In genomic region chr1:131528561-131529166, GRCm38 (mm10) we compare ENCODE assay signal across 8 mouse cellular contexts. TPM values are rescaled to one million over a fixed set of nuclear protein-coding genes. Genes with fewer than 3 reads are reported as not detected.
A peak's percentile ranks its signal among the peaks of the same experiment; 100 is the strongest.
DNase-seq lines count a peak whose midpoint lies in the region; ATAC-seq and TF ChIP-seq lines count a peak whose summit lies in the region.

No protein-coding gene starts in this region.

- peak overlapping the region; percentile 74 for H3K4me2 ChIP-seq in embryonic facial prominence, embryonic 11.5 days (ENCODE audit: low read depth, low read length)
- peak overlapping the region; percentile 98 for H3K4me2 ChIP-seq in intestine, postnatal 0 days (replicated peaks; ENCODE audit: low read depth)
- peak overlapping the region; percentile 90 for H3K4me2 ChIP-seq in neural tube, embryonic 11.5 days (ENCODE audit: low read depth)

- no peak for TF ChIP-seq POLR2A in spleen, adult 2 months (IDR thresholded peaks at IDR 0.05; ENCODE audit: low read depth, low read length)

- H3K27ac ChIP-seq in spleen, adult 2 months (ENCODE audit: insufficient read depth, low read length): no peak overlapping the region
- H3K27ac ChIP-seq in embryonic facial prominence, embryonic 11.5 days (replicated peaks; ENCODE audit: low read depth, low read length): no peak overlapping the region; the same call in 1 of the 2 replicates
- H3K27ac ChIP-seq in intestine, postnatal 0 days (ENCODE audit: low read depth, low read length): 0 out of 2 replicates have a peak overlapping the region, but pooled peaks have one; percentile 51
- peak overlapping the region; percentile 82; the same call in 1 of the 2 replicates for H3K27ac ChIP-seq in neural tube, embryonic 11.5 days (ENCODE audit: low read depth, low read length)

- intact Hi-C loops in left cerebral cortex, postnatal 14 days (cut with DNase I): loop anchor here (5.0 kb wide), 3 partner anchors 96 to 231 kb away; no protein-coding TSS in a partner anchor

- no peak for TF ChIP-seq CTCF in spleen, adult 2 months (IDR thresholded peaks at IDR 0.05; ENCODE audit: extremely low read depth, insufficient read depth, insufficient read length, insufficient replicate concordance)
- no peak for TF ChIP-seq CTCF in intestine, postnatal 0 days (IDR thresholded peaks at IDR 0.05; ENCODE audit: low read depth)

- H3K4me1 ChIP-seq in spleen, adult 2 months (ENCODE audit: control insufficient read depth, insufficient read depth, insufficient read length): peaks cover 9% of the 10 kb centered on the region
- H3K4me1 ChIP-seq in embryonic facial prominence, embryonic 11.5 days (ENCODE audit: control insufficient read depth, insufficient read depth, low read length): peaks cover 6% of the 10 kb centered on the region; the same call in 1 of the 2 replicates
- no peaks in the 10 kb centered on the region; the same call in 1 of the 2 replicates for H3K4me1 ChIP-seq in intestine, postnatal 0 days (replicated peaks; ENCODE audit: control insufficient read depth, insufficient read depth, low read length)
- peaks cover 30% of the 10 kb centered on the region for H3K4me1 ChIP-seq in neural tube, embryonic 11.5 days (ENCODE audit: control insufficient read depth, insufficient read depth, low read length)

- WGBS in spleen, adult 2 months: 5% methylated on average over 9 of the region's 9 CpGs
- 3% methylated on average over 9 of the region's 9 CpGs for WGBS in embryonic facial prominence, embryonic 11.5 days
- WGBS in intestine, postnatal 0 days: under 1% methylated on average over 9 of the region's 9 CpGs
- WGBS in neural tube, embryonic 11.5 days: 2% methylated on average over 9 of the region's 9 CpGs

- no peaks in the 10 kb centered on the region for H3K9me3 ChIP-seq in embryonic facial prominence, embryonic 11.5 days (replicated peaks; ENCODE audit: control insufficient read depth, low read length)
- H3K9me3 ChIP-seq in intestine, postnatal 0 days (ENCODE audit: control insufficient read depth): no peaks in the 10 kb centered on the region
- H3K9me3 ChIP-seq in neural tube, embryonic 11.5 days (ENCODE audit: control insufficient read depth, low read length): no peaks in the 10 kb centered on the region

- no peaks in the 10 kb centered on the region for H3K27me3 ChIP-seq in spleen, adult 2 months (ENCODE audit: control insufficient read depth, insufficient read depth, low read length)
- H3K27me3 ChIP-seq in embryonic facial prominence, embryonic 11.5 days (ENCODE audit: control insufficient read depth, insufficient read depth, low read length): no peaks in the 10 kb centered on the region
- no peaks in the 10 kb centered on the region for H3K27me3 ChIP-seq in intestine, postnatal 0 days (replicated peaks; ENCODE audit: control insufficient read depth, insufficient read depth, low read length)
- H3K27me3 ChIP-seq in neural tube, embryonic 11.5 days (ENCODE audit: control insufficient read depth, insufficient read depth, low read length): no peaks in the 10 kb centered on the region

- DNase-seq in spleen, adult 2 months (ENCODE audit: low read depth in 1 of 2, low spot score in 2 of 2): no peak
- no peak for DNase-seq in spleen, adult 12 weeks (ENCODE audit: low spot score)
- no peak for DNase-seq in embryonic facial prominence, embryonic 11.5 days (ENCODE audit: low spot score)
- DNase-seq in neural tube, embryonic 11.5 days (ENCODE audit: low spot score): no peak
- DNase-seq in cerebellum, adult 8-10 months: no peak
- DNase-seq in kidney, postnatal 36 days: no peak
- DNase-seq in left cerebral cortex, postnatal 14 days (ENCODE audit: low spot score in 2 of 2): no peak

- no peaks in the 10 kb centered on the region for H3K36me3 ChIP-seq in spleen, adult 2 months (ENCODE audit: control insufficient read depth, insufficient read depth, low read length)
- no peaks in the 10 kb centered on the region for H3K36me3 ChIP-seq in embryonic facial prominence, embryonic 11.5 days (replicated peaks; ENCODE audit: control insufficient read depth, insufficient read depth, low read depth, low read length)
- H3K36me3 ChIP-seq in intestine, postnatal 0 days (ENCODE audit: control insufficient read depth, insufficient read depth): no peaks in the 10 kb centered on the region
- no peaks in the 10 kb centered on the region for H3K36me3 ChIP-seq in neural tube, embryonic 11.5 days (ENCODE audit: control insufficient read depth, insufficient read depth, low read length)

- ATAC-seq in embryonic facial prominence, embryonic 11.5 days (replicated peaks; ENCODE audit: insufficient number of reproducible peaks, low FRiP score, low TSS enrichment, low read depth): no peak
- ATAC-seq in intestine, postnatal 0 days: no peak
- ATAC-seq in neural tube, embryonic 11.5 days (ENCODE audit: insufficient read depth, low FRiP score, low TSS enrichment): no peak

- H3K9ac ChIP-seq in embryonic facial prominence, embryonic 11.5 days (replicated peaks; ENCODE audit: low read length): peak overlapping the region; percentile 50
- H3K9ac ChIP-seq in intestine, postnatal 0 days (ENCODE audit: low read depth, low read length): peak overlapping the region; percentile 41; the same call in 1 of the 2 replicates
- peak overlapping the region; percentile 72 for H3K9ac ChIP-seq in neural tube, embryonic 11.5 days (ENCODE audit: low read length)

- H3K4me3 ChIP-seq in spleen, adult 2 months (ENCODE audit: extremely low read depth, insufficient read depth, insufficient read length): peak overlapping the region; percentile 80; the same call in 1 of the 2 replicates
- peak overlapping the region; percentile 51 for H3K4me3 ChIP-seq in embryonic facial prominence, embryonic 11.5 days (ENCODE audit: low read depth, low read length)
- peak overlapping the region; percentile 76 for H3K4me3 ChIP-seq in intestine, postnatal 0 days (ENCODE audit: low read depth, low read length)
- H3K4me3 ChIP-seq in neural tube, embryonic 11.5 days (ENCODE audit: low read depth, low read length): peak overlapping the region; percentile 81

RNA-seq across cellular contexts. Expression of gene Fam72a, which starts 1.0 kb away (rescaled TPM):
- polyA plus RNA-seq in spleen, adult 2 months (2012; rRNA removed): 0.14 and 0.31 TPM in 2 replicates
- polyA plus RNA-seq in embryonic facial prominence, embryonic 11.5 days (2014; fragmentation: Nextera tagmentation; extraction: Ambion mirVana): 4.1 and 5.1 TPM in 2 replicates
- polyA plus RNA-seq in intestine, postnatal 0 days (2015; fragmentation: Nextera tagmentation; extraction: Ambion mirVana): 0.86 and 1.1 TPM in 2 replicates
- polyA plus RNA-seq in neural tube, embryonic 11.5 days (2014; fragmentation: Nextera tagmentation; extraction: Ambion mirVana): 2.7 and 3.0 TPM in 2 replicates
- 1 to 10 TPM in 1 of 2 experiments, under 1 TPM in 1; 0.99 to 2.1 TPM for total RNA-seq in left cerebral cortex, postnatal 14 days (2021)

RNA-seq across cellular contexts. Expression of gene Srgap2, which starts 1.5 kb away (rescaled TPM):
- 11.0 and 12.5 TPM in 2 replicates for polyA plus RNA-seq in spleen, adult 2 months (2012; rRNA removed)
- polyA plus RNA-seq in embryonic facial prominence, embryonic 11.5 days (2014; fragmentation: Nextera tagmentation; extraction: Ambion mirVana): 14.0 and 14.6 TPM in 2 replicates
- 3.1 and 5.4 TPM in 2 replicates for polyA plus RNA-seq in intestine, postnatal 0 days (2015; fragmentation: Nextera tagmentation; extraction: Ambion mirVana)
- polyA plus RNA-seq in neural tube, embryonic 11.5 days (2014; fragmentation: Nextera tagmentation; extraction: Ambion mirVana): 15.2 and 15.8 TPM in 2 replicates
- 100 to 1,000 TPM; 101 to 106 TPM for total RNA-seq in left cerebral cortex, postnatal 14 days (2021)

Comparison
In these comparisons a context has a peak if more than half of its experiments do, and no peak if none do; other contexts are left out.
1. H3K27ac ChIP-seq: peak in intestine, postnatal 0 days (single experiment) and neural tube, embryonic 11.5 days (single experiment); none in spleen, adult 2 months (single experiment) and embryonic facial prominence, embryonic 11.5 days (single experiment).
2. Peak in every context shown above with its lines, with median percentiles within 50 percentile points of each other: H3K4me3 ChIP-seq, H3K4me2 ChIP-seq and H3K9ac ChIP-seq.